Mouse (Mus musculus) forebrain, embryonic 16.5 days (tissue): Measurements from ENCODE around the gene Ccdc7a. TPM values are rescaled to one million over a fixed set of nuclear protein-coding genes. Genes with fewer than 3 reads are reported as not detected.

Experiments
- ATAC-seq: fragments of 200-750 bp; cut with Nextera tagmentation; 2 replicates; pipeline ENCODE4 v1.8.0; 2017; ENCODE audit warnings: mild to moderate bottlenecking, moderate library complexity
- H3K27ac ChIP-seq: fragments of 300-500 bp; sonication (generic); 2 replicates; pipeline ENCODE4 v1.5.1; 2014; ENCODE audit warnings: low read length, control low read depth
- H3K27me3 ChIP-seq: fragments of 300-500 bp; sonication (generic); replicated peaks from 2 replicates; pipeline ENCODE4 v1.6.1; 2014; ENCODE audit warnings: low read length; ENCODE audit not compliant: control insufficient read depth, insufficient read depth
- H3K36me3 ChIP-seq: fragments of 300-500 bp; sonication (generic); 2 replicates; pipeline ENCODE4 v1.6.1; 2014; ENCODE audit not compliant: control insufficient read depth, insufficient read depth
- H3K4me1 ChIP-seq: fragments of 300-500 bp; sonication (generic); replicated peaks from 2 replicates; pipeline ENCODE4 v1.6.1; 2014; ENCODE audit warnings: low read length; ENCODE audit not compliant: control insufficient read depth, insufficient read depth
- H3K4me2 ChIP-seq: fragments of 300-500 bp; sonication (generic); 2 replicates; pipeline ENCODE4 v1.6.1; 2014; ENCODE audit warnings: mild to moderate bottlenecking, low read length, control low read depth
- H3K4me3 ChIP-seq: fragments of 300-500 bp; sonication (generic); replicated peaks from 2 replicates; pipeline ENCODE4 v1.5.1; 2014; ENCODE audit warnings: mild to moderate bottlenecking, low read length, control low read depth
- H3K9ac ChIP-seq: fragments of 300-500 bp; sonication (generic); replicated peaks from 2 replicates; pipeline ENCODE4 v1.6.1; 2014; ENCODE audit warnings: low read depth, low read length, control low read depth
- H3K9me3 ChIP-seq: fragments of 300-500 bp; sonication (generic); 2 replicates; pipeline ENCODE4 v1.6.1; 2016; ENCODE audit warnings: low read length; ENCODE audit not compliant: control insufficient read depth
- WGBS: fragments of 180-500 bp; shearing (Covaris S2); extraction: QIAGEN DNeasy Blood & Tissue Kit; methylation state at CpG from one replicate; pipeline ENCODE4 v1.1.7; 2014; 5-methylcytosine and 5-hydroxymethylcytosine counted together
- polyA plus RNA-seq: library from polyadenylated mRNA; unstranded; fragments of >200 nt; fragmentation: Nextera tagmentation; extraction: Ambion mirVana; gene quantifications from 2 replicates; pipeline ENCODE4 v1.2.1, GENCODE M21; 2015

The Ccdc7a gene
- polyA plus RNA-seq, 1 experiment from 2014 or later, result not detected

DNA sequence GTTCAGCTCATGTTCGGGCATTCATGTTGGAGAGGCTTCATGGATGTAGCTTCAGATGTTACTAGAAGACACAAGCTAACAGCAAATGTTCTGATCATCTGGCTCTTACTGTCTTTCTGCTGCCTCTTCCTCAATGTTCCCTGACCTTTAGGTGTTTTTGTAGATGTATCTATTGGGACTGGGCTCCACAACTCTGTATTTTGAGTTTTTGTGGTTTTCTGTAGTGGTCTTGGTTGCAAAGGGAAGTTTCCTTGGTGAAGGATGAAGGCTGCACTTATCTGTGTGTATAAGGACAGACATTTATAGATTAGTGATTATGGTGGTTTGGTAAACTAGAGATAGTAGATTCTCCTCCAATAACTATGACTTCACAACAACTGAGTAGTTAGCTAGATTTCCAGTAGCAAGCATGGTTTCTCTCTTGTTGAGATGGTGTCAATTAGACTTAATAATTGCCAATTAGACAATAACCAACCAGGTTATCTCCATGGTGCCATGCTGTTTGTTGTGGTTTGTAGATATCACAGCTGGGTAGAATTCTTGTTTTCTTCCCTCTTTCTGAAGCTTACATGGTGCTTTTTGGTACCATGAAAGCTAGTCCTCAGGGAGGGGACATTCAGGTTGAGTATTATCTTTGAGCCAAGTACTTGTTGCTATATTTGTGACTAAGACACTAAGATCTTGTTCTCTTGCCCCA lies 368.5 kb downstream of the Ccdc7a start:
- H3K4me3 ChIP-seq, result no peak overlapping the region
- ATAC-seq, result no peak
- H3K4me1 ChIP-seq, result no peaks in the 10 kb centered on the region
- no peak overlapping the region for H3K9ac ChIP-seq
- no peaks in the 10 kb centered on the region for H3K27me3 ChIP-seq
- H3K4me2 ChIP-seq, result no peak overlapping the region
- H3K9me3 ChIP-seq, result no peaks in the 10 kb centered on the region
- no peaks in the 10 kb centered on the region for H3K36me3 ChIP-seq
- H3K27ac ChIP-seq, result no peak overlapping the region
- WGBS, result 96% methylated on average over 1 of the region's 1 CpGs

GRCm38 (mm10) chr8:128690056-128690455 lies 375.3 kb downstream of the Ccdc7a start:
- no peak overlapping the region for H3K4me2 ChIP-seq
- H3K36me3 ChIP-seq, result no peaks in the 10 kb centered on the region
- H3K4me1 ChIP-seq, result peaks cover 13% of the 10 kb centered on the region
- no peaks in the 10 kb centered on the region for H3K27me3 ChIP-seq
- H3K27ac ChIP-seq, result no peak overlapping the region
- H3K9me3 ChIP-seq, result no peaks in the 10 kb centered on the region
- no peak overlapping the region for H3K4me3 ChIP-seq
- no peak overlapping the region for H3K9ac ChIP-seq
- no peak for ATAC-seq
- WGBS, result 88% methylated on average over 1 of the region's 1 CpGs

- H3K4me2 ChIP-seq, result no peak overlapping the region
- no peaks in the 10 kb centered on the region for H3K27me3 ChIP-seq
- ATAC-seq, result no peak
- no peaks in the 10 kb centered on the region for H3K9me3 ChIP-seq
- H3K4me1 ChIP-seq, result peaks cover 17% of the 10 kb centered on the region
- no peak overlapping the region for H3K27ac ChIP-seq
- H3K36me3 ChIP-seq, result no peaks in the 10 kb centered on the region
- H3K9ac ChIP-seq, result no peak overlapping the region
- 79% methylated on average over 3 of the region's 3 CpGs for WGBS
- no peak overlapping the region for H3K4me3 ChIP-seq
These were observed 376.6 kb downstream of the Ccdc7a start for GRCm38 (mm10) chr8:128688679-128689078.

GRCm38 (mm10) chr8:128686429-128686990 lies 378.8 kb downstream of the Ccdc7a start:
- 0% methylated on average over 2 of the region's 2 CpGs for WGBS
- Histone ChIP-seq H3K4me3 (peak overlapping the region; percentile 70), H3K27me3 (no peaks in the 10 kb centered on the region), H3K27ac (peak overlapping the region; percentile 100; the same call in 1 of the 2 replicates), H3K9ac (peak overlapping the region; percentile 99), H3K36me3 (no peaks in the 10 kb centered on the region), H3K4me2 (peak overlapping the region; percentile 89), H3K9me3 (no peaks in the 10 kb centered on the region), H3K4me1 (peaks cover 17% of the 10 kb centered on the region)
- no peak for ATAC-seq

DNA sequence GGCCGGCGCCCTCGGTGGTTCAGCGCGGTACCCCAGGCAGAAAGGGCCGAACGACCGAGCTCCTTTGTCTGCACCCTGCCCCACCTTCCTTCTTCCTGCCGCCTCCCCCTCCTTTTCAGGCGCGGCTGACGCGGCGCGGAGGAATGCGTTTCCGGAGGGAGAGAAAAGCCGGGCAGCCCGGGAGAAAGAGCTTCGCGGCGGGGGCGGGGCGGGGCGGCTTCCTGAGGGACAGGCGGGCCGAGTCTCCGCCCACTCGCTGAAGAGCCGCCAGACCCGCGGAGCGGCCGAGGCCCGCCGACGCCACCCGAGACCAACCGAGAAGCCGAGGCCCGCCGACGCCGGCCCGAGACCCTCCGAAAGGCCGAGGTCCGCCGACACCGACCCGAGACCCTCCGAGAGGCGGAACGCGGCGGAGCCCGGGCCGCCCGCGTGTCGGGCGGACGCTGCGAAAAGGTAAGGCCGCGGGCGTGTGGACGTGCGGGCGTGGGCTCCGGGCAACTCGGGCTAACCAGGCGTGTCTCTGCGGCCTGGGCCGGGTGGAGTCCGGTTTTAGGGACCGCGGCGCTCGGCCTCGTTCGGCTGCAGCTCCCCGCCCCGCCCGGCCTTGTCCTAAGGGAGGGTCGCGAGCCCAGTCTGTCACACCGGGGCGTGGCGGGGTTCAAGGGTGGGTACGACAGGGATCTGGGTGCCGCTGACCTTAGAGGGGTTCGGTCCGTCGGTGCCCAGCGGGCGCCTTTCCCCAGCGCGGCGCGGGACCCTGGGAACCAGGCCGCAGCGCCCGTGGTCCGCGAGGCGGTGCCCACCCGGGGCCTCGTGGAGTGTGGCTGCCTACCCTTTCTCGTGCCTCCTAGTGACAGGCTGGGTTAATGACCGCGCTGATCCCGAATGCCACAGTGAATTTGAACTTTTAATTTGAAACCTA lies 379.5 kb downstream of the Ccdc7a start, which contains the start of gene Itgb1:
TSS of gene Itgb1 (plus strand) at position 148 of the 922 bp plus-strand sequence.
- Histone ChIP-seq H3K9ac (peak within 1 kb of the TSS; percentile 99), H3K27me3 (no peaks in the 10 kb centered on the region), H3K4me3 (peak within 1 kb of the TSS; percentile 70), H3K4me2 (peak within 1 kb of the TSS; percentile 89), H3K9me3 (no peaks in the 10 kb centered on the region), H3K36me3 (no peaks in the 10 kb centered on the region), H3K27ac (peak within 1 kb of the TSS; percentile 100), H3K4me1 (peaks cover 17% of the 10 kb centered on the region)
- ATAC-seq, result peak; percentile 95
- under 1% methylated on average over 98 of the region's 113 CpGs for WGBS

DNA sequence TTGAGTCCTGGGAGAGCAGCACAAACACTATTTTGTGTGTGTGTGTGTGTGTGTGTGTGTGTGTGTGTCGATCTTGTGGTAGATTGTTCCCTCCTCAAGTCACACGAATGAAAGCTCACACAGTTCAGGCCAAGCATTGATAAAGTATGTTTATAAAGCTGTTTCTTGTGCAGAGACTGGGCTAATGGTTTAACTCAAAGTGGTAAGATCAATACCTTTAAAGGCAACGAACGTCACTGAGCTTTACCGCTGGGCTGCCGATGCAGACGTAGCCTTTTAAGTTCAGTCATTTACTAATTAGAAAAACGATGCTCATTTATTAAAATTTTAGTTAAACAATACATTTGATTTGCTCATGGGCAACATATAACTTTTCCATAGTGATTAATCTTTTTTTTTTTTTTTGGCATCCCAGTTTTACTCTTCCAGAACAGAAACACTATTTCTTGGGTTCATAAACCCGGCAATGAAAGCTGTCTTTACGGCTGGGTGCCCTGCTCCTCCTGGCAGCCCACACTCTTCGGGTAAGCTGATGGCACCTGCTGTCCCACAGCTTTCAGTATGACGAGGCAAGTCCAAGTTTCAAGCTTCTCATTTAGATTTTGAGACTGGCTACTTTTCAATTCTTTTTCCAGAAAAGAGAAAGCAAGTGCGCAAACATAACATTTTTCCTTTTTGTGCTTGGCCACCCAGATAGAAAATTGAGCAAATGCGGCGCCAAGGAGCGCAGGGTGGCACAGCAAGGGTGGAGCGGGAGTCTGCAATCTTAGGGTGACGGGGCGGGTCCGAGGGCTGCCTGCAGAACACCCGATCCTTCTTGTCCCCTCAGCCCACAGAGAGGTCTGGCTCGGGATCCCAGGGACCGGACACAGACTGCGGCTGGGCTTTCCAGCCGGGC lies 380.5 kb downstream of the Ccdc7a start:
- peak overlapping the region; percentile 99 for H3K9ac ChIP-seq
- peaks cover 12% of the 10 kb centered on the region for H3K4me1 ChIP-seq
- ATAC-seq, result peak; percentile 80
- H3K27ac ChIP-seq, result peak overlapping the region; percentile 100
- H3K36me3 ChIP-seq, result no peaks in the 10 kb centered on the region
- 3% methylated on average over 25 of the region's 25 CpGs for WGBS
- no peaks in the 10 kb centered on the region for H3K9me3 ChIP-seq
- peak overlapping the region; percentile 70 for H3K4me3 ChIP-seq
- H3K27me3 ChIP-seq, result no peaks in the 10 kb centered on the region
- peak overlapping the region; percentile 70 for H3K4me2 ChIP-seq

Other genes with a start within 250 kb of the Ccdc7a start
- not detected in 2 replicates for gene Ccdc7b, start 1.6 kb upstream of the Ccdc7a start, polyA plus RNA-seq
- not detected in 2 replicates for gene Gm10999, start 66.1 kb upstream of the Ccdc7a start, polyA plus RNA-seq
- 31.1 TPM in 2 replicates for gene 2610044O15Rik8, start 168.9 kb upstream of the Ccdc7a start, polyA plus RNA-seq